Mouse (Mus musculus): ENCODE results near the gene Foxd3.

- TF ChIP-seq CTCF (IDR thresholded peaks at IDR 0.05; ENCODE audit: low read depth, low read length) (no peak), EP300 (IDR thresholded peaks at IDR 0.05; ENCODE audit: insufficient read depth, low read depth, low read length) (no peak)
These were observed 27.8 kb downstream of the Foxd3 start for GRCm38 (mm10) chr4:99683941-99684340.

All from ES-Bruce4 (cell line).